Mouse (Mus musculus): ENCODE data around the gene Pcnx3.

- TF ChIP-seq POLR2A (IDR thresholded peaks at IDR 0.05; ENCODE audit: borderline replicate concordance, extremely low read depth, insufficient read depth, insufficient read length, poor library complexity, severe bottlenecking) (no peak), CTCF (IDR thresholded peaks at IDR 0.05; ENCODE audit: borderline replicate concordance, extremely low read depth, insufficient read depth, insufficient read length) (no peak)
These were observed 37.0 kb downstream of the Pcnx3 start for GRCm38 (mm10) chr19:5651502-5652274.
